Mouse (Mus musculus): ENCODE results near the gene Col15a1.

DNA sequence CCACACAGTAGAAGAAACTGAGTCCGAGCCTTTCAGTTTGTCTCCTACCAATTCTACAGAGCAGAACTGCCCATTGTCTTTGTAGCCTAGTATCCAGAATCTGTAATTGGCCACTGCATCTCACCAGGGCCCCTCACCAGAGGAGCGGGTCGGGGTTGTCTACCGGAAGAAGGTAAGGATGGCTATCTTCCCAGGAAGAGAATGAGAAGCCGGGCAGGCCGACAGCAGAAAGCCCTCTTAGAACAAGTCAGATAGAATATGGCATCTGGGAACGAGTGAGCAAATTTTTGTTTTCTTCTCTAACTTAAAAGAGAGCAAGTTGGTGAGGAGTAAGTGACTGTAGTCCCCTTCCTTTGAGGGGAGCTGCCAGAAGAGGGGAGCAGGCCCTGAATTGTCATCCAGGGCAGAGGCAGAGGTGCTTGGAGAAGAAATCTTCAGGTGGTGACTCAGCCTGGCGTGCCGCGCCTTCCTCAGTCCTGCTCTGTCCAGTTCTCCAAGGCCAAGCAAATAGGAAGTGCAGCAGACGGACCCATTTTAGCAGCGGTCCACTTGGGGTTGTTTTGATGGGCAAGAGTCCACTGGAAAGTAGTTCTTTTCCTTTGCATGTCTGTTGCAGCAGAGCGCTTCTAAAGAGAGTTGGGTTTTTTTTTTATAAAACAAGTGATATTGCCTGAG is 122.6 kb downstream of the Col15a1 start:
- TF ChIP-seq CTCF (IDR thresholded peaks at IDR 0.05; ENCODE audit: low read depth) (no peak), EP300 (IDR thresholded peaks at IDR 0.05; ENCODE audit: low read depth) (no peak)
